Mouse (Mus musculus) left cerebral cortex, adult 8-10 months (tissue): ENCODE measurements around the gene Galnt17. TPM values are rescaled to one million over a fixed set of nuclear protein-coding genes. Genes with fewer than 3 reads are reported as not detected.

Experiments
- DNase-seq, 2 experiments: peaks; one replicate each; pipeline ENCODE4 v3.0.0; 2022; ENCODE audit warnings: low spot score in 2 of 2
- total RNA-seq, 4 experiments: library from RNA; stranded (reverse); gene quantifications; 2 replicates each; pipeline ENCODE4 v1.2.4; 2022

Gene Galnt17
- 10 to 100 TPM; 33.1 to 35.1 (median 33.9) TPM for total RNA-seq

DNA sequence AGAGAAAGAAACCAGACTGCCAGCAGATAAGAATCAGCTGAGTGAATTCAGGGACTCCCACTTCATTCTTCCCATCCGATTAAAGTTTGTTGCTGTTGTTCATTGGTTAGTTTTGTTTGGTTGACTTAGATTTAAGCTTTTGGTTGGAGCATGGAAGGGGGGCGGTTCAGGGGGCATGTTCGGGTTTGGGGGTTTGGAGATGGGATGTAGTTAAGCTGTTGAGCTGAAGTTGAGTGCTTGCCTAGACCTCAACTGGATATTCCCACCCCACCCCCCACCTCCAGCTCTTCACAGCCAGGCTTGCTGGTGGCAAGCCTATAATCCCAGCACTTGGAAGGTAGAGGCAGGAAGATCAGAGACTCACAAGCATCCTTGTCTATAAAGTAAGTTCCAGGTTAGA is at the start of gene Galnt17:
Galnt17 (minus strand) TSS at position 101 of the 400 bp plus-strand sequence.
- DNase-seq: no peak

- DNase-seq: peak in 1 of 2 experiments; percentile 15
These were observed 26.2 kb upstream of the Galnt17 start for GRCm38 (mm10) chr5:131334536-131334935.

DNA sequence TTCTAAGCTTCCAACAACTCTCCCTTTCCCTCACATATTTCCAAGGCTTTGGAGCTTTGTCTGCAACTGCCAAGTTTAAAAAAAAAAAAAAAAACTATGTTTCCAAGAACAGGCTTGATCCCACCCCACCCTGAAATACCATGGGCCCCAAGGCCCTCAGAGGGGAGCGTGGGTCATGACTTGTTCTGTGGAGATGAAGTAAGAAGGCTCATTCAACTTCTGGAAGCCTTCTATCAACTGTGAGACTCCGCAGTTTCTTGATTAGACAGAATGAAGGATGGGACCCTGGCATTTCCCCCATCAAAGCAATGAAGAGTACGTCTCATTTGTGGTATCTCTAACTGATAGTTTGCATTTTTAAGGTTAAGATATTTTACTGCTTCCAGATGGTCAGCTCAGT is 13.0 kb upstream of the Galnt17 start:
- DNase-seq: no peak

DNA sequence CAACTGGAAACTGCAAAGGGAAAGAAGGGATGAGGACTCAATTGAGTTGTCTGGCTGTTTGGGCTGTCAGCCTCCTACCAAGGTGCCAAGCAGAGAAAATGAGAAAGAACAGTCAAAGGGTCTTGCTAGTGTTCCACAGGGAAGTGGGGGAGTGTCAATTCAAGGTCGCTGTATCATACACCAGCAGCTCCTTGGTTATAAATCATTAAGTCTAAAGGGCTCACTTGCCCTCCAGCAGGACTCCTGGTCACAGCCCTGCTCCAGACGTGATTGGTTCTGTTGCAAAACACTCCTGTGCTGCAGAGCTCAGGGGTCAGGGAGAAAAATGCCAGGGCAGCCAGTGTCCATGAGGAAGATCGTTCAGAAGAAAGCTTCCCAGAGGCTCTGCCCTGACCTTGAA is 11.3 kb upstream of the Galnt17 start:
- no peak for DNase-seq

DNA sequence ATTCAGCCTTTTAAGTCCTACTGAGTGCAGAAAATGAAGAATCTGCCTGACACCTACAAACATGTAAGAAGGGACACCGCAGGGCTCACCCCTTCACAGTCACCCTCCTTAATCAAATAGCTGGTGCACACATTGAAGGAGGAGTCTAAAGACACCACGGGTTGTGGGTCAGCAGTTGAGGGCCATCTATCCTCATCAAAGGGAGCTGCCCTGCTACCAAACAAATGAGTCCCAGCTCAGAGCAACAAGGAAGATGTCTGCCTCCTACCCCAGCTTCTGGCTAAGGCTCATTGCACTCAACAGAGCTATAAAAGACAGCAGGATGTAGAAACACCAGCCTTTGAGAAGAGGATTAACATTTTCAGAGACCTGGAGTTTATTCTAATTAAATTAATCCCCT is 10.8 kb upstream of the Galnt17 start:
- DNase-seq: no peak

- peak in 1 of 2 experiments; percentile 57 for DNase-seq
These were observed 6.7 kb upstream of the Galnt17 start for GRCm38 (mm10) chr5:131315016-131315415.

- DNase-seq: peak; percentile 68 to 73
These were observed 593 bp downstream of the Galnt17 start for GRCm38 (mm10) chr5:131307656-131308151.

- DNase-seq: peak; percentile 45 to 54
These were observed 1.2 kb downstream of the Galnt17 start for GRCm38 (mm10) chr5:131306908-131307655.

DNA sequence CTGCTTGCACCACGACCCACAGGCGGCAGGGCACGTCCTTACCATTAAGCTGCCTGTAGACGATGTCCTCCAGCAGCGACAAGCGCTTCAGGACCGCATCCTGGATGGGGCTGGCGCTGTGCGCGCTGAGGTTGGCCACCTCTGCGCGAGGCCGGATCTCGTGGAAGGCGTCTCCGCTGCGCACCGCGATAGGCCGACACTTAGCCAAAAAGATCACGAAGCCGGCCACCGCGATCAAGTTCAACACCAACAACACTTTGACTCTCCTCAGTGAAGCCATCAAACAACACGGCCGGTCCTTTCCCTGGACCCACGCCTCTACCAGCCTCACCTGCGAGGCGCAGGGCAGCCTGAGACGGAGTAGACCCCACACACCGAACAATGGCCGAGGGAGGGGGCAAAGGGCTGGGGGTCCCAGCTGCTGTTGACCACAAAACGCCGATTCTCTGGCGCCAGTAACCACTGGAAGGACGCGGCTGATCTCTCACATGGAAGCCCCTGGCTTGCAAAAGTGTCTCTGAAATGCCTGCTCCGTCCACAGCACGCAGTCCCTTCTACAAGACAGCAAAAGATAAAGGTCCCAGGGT is 1.9 kb downstream of the Galnt17 start:
- DNase-seq: no peak

DNA sequence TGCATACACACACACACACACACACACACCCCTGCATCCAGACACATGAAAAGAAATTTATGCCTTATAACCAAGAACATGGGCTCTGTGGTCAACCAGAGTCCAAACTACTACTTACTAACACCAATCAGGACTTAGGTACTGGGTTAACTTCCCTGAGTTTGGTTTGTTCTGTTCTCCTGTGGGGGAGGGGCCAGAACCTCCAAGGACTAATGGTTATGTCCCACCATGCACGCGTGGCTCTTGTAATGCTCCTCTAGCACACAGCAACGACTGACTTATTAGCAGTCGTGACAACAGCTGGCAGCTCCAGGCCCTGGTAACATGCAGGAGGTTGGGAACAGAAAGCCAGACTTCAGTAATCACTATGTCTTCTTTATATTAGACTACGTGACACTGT is 3.1 kb downstream of the Galnt17 start:
- no peak for DNase-seq

GRCm38 (mm10) chr5:131301526-131301925 is 6.8 kb downstream of the Galnt17 start:
- peak in 1 of 2 experiments; percentile 11 for DNase-seq

DNA sequence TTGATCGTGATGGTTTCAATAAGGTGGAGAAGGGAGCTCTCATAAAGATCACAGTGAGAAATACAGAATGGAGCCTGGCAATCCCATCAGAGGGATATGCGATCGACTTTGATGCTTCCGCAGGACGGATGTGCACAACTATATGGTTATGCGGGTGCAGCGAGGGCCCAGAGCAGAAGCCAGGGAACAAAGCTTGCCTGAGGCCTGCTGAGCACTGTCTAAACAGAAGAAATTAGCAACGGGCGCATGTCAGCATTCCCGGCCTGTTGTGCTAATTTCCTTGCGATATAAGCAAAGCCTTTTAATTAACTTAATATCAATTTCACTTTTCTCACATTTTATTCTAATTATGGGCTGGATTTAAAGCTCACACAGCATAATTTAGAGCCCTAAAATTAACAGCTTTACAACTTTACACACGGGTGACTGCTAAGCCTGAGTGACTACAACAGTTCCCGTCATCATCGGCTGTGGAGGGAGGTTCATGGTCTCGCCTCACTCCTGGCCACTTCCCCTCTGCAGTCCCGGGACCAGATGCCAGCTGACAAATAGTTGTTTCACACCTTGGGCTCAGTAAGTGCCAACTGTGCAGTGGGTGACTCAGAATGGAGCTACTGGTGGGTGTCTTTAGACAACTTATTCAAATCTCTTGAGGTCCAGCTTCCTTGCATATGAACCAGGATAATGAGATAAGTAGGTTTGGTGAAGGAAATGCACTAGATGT is 14.4 kb downstream of the Galnt17 start:
- peak in 1 of 2 experiments; percentile 62 for DNase-seq

GRCm38 (mm10) chr5:131287091-131287490 is 21.2 kb downstream of the Galnt17 start:
- no peak for DNase-seq

- DNase-seq: no peak
These were observed 21.6 kb downstream of the Galnt17 start for GRCm38 (mm10) chr5:131286680-131287079.

DNA sequence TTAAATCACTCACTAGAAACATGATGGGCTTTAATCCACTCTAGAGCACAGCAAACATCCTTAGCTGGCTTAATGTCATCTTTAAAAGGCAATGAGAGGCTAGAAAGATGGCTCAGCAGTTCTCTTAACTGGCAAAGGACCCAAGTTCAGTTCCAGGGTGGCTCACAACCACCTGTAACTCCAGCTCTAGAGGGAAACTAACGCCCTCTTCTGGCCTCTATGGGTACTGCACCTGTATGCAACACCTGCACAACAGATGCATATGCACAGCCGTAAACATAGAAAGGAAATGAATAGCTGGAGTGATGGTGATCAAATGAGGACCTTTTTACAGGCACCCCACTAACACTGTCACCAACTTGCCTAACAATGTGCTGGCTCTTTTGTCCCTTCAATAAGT is 27.9 kb downstream of the Galnt17 start:
- no peak for DNase-seq

DNA sequence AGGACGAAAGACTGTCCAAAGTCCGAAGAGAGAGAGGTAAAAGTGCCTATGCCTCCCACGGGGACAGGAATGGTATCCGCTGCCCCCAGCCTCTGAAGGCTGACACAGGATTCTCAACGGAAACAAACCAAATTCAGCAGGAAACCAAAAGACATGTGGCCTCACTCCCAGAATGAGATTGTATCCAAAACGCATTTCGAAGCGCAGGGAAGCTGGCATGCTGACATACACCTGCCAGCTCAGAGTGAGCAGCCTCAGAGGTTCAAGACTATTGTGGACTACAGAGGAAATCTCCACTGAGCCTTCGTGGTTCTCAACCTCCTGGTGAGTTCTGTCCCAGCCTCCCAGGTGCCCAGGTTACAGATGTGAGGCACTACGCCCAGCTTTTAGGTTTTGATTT is 29.0 kb downstream of the Galnt17 start:
- no peak for DNase-seq

GRCm38 (mm10) chr5:131277227-131277626 is 31.1 kb downstream of the Galnt17 start:
- peak in 1 of 2 experiments; percentile 67 for DNase-seq

GRCm38 (mm10) chr5:131266291-131266690 is 42.0 kb downstream of the Galnt17 start:
- DNase-seq: no peak

- DNase-seq: no peak
These were observed 44.2 kb downstream of the Galnt17 start for GRCm38 (mm10) chr5:131264145-131264544.

- DNase-seq: no peak
These were observed 57.3 kb downstream of the Galnt17 start for GRCm38 (mm10) chr5:131250701-131251636.

GRCm38 (mm10) chr5:131248416-131248815 is 59.9 kb downstream of the Galnt17 start:
- no peak for DNase-seq
